Mouse (Mus musculus) embryo, embryonic 10.5 days (tissue): ENCODE measurements at regions not wholly inside any gene's neighbourhood (a gene's known extent, or its start where the extent isn't known, plus 50 kb on each side); places are given as distances from the start of the nearest gene placed in this dataset.

ENCODE experiments used
- DNase-seq: peaks from one replicate; pipeline ENCODE4 v3.0.0-alpha.2; 2015; ENCODE audit warnings: low spot score

- peak; percentile 58 for DNase-seq
Observed at GRCm38 (mm10) chr4:28754960-28755692, 57.8 kb upstream of the Epha7 start.

GRCm38 (mm10) chr4:28762378-28762777 is 50.6 kb upstream of the Epha7 start:
- DNase-seq: no peak
